ENCODE assay signal across 23 mouse cellular contexts in genomic region chr1:126051491-126051890, GRCm38 (mm10).
A peak's percentile ranks its signal among the peaks of the same experiment; 100 is the strongest.
DNase-seq lines count a peak whose midpoint lies in the region; ATAC-seq lines count a peak whose summit lies in the region.
"Had no signal": no experiment of that assay in that cellular context is flagged by ENCODE, and none has a peak within 500 bp of the region (broad histone marks: within the 10 kb centered on the region; RNA-seq: fewer than 3 reads in every experiment).

No protein-coding gene starts in this region.

- ATAC-seq in limb, embryonic 15.5 days (ENCODE audit: insufficient number of reproducible peaks, low FRiP score, low TSS enrichment, low read depth): 0 out of 2 replicates have a peak, but pooled peaks have one; percentile 48
- ATAC-seq: forebrain, embryonic 16.5 days; liver, embryonic 12.5 days had no signal

- WGBS in limb, embryonic 15.5 days: 60% methylated on average over 3 of the region's 3 CpGs
- 72% methylated on average over 3 of the region's 3 CpGs for WGBS in limb, embryonic 10.5 days

- DNase-seq in heart, adult 11 months: peak; percentile 89
- no peak for DNase-seq in heart, postnatal 36 days
- DNase-seq in limb, embryonic 10.5 days (ENCODE audit: low spot score): no peak
- DNase-seq in adipocyte (ENCODE audit: low spot score): peak; percentile 5
- DNase-seq in skeletal muscle tissue, adult 2 months (ENCODE audit: low read depth, low spot score): peak; percentile 45
- no peak for DNase-seq in ovary, postnatal 10 days (ENCODE audit: low spot score)
- no peak for DNase-seq in right cerebral cortex, adult 18-20 months
- DNase-seq: adrenal gland, postnatal 25 days; cerebellum, adult 8-10 months; kidney, adult 2 months; kidney, postnatal 14 days; layer of hippocampus, postnatal 36 days; lung, adult 2 months; lung, postnatal 14 days; right cerebral cortex, postnatal 25 days; thymus, postnatal 14 days had no signal

- no peaks in the 10 kb centered on the region for H3K27me3 ChIP-seq in limb, embryonic 15.5 days
- H3K27me3 ChIP-seq in limb, embryonic 10.5 days (ENCODE audit: low read depth, poor library complexity, severe bottlenecking): no peaks in the 10 kb centered on the region
- H3K27me3 ChIP-seq: hindbrain, embryonic 15.5 days; limb, embryonic 12.5 days; liver, embryonic 12.5 days; midbrain, embryonic 12.5 days had no signal

- H3K36me3 ChIP-seq in limb, embryonic 15.5 days: no peaks in the 10 kb centered on the region
- H3K36me3 ChIP-seq in limb, embryonic 10.5 days: no peaks in the 10 kb centered on the region
- H3K36me3 ChIP-seq: hindbrain, embryonic 15.5 days; limb, embryonic 12.5 days; liver, embryonic 12.5 days; midbrain, embryonic 12.5 days had no signal

- H3K9ac ChIP-seq in limb, embryonic 15.5 days: no peak overlapping the region
- H3K9ac ChIP-seq: hindbrain, embryonic 15.5 days; limb, embryonic 12.5 days; liver, embryonic 12.5 days; midbrain, embryonic 12.5 days had no signal

- H3K4me1 ChIP-seq in limb, embryonic 15.5 days: no peaks in the 10 kb centered on the region
- 0 out of 2 replicates have a peak, but pooled peaks cover 3% of the 10 kb centered on the region for H3K4me1 ChIP-seq in limb, embryonic 10.5 days
- H3K4me1 ChIP-seq: hindbrain, embryonic 15.5 days; liver, embryonic 12.5 days; midbrain, embryonic 12.5 days had no signal

- H3K4me2 ChIP-seq in limb, embryonic 15.5 days: no peak overlapping the region
- H3K4me2 ChIP-seq: hindbrain, embryonic 15.5 days; limb, embryonic 12.5 days; liver, embryonic 12.5 days; midbrain, embryonic 12.5 days had no signal

- H3K27ac ChIP-seq in limb, embryonic 15.5 days: no peak overlapping the region
- no peak overlapping the region for H3K27ac ChIP-seq in limb, embryonic 10.5 days
- H3K27ac ChIP-seq: hindbrain, embryonic 15.5 days; layer of hippocampus, adult 2 months; limb, embryonic 12.5 days; liver, embryonic 12.5 days; midbrain, embryonic 12.5 days had no signal

- no peak overlapping the region for H3K4me3 ChIP-seq in limb, embryonic 15.5 days
- H3K4me3 ChIP-seq in limb, embryonic 10.5 days: no peak overlapping the region
- H3K4me3 ChIP-seq: hindbrain, embryonic 15.5 days; layer of hippocampus, adult 2 months; limb, embryonic 12.5 days; liver, embryonic 12.5 days; midbrain, embryonic 12.5 days had no signal

- no peaks in the 10 kb centered on the region for H3K9me3 ChIP-seq in limb, embryonic 15.5 days
- no peaks in the 10 kb centered on the region for H3K9me3 ChIP-seq in limb, embryonic 10.5 days (replicated peaks)
- H3K9me3 ChIP-seq: hindbrain, embryonic 15.5 days; limb, embryonic 12.5 days; liver, embryonic 12.5 days; midbrain, embryonic 12.5 days had no signal

- intact Hi-C loops in heart, postnatal 36 days (cut with DNase I): no loop called here

Comparison
In these comparisons a context has a peak if more than half of its experiments do, and no peak if none do; other contexts are left out.
1. DNase-seq: peak in heart, adult 11 months (single experiment), adipocyte (single experiment) and skeletal muscle tissue, adult 2 months (single experiment); none in heart, postnatal 36 days (0 of 2), limb, embryonic 10.5 days (single experiment), ovary, postnatal 10 days (single experiment) and right cerebral cortex, adult 18-20 months (single experiment).